Mouse (Mus musculus) lung, embryonic 14.5 days (tissue): Measurements from ENCODE around the gene Ank3. TPM values are rescaled to one million over a fixed set of nuclear protein-coding genes. Genes with fewer than 3 reads are reported as not detected.

ENCODE experiments used
- ATAC-seq: fragments of 200-750 bp; cut with Nextera tagmentation; 2 replicates; pipeline ENCODE4 v1.8.0; 2017; ENCODE audit warnings: mild to moderate bottlenecking, moderate TSS enrichment, moderate library complexity; ENCODE audit not compliant: insufficient read depth
- DNase-seq: peaks from one replicate; pipeline ENCODE4 v3.0.0-alpha.2; 2015
- H3K27ac ChIP-seq: fragments of 300-500 bp; sonication (generic); 2 replicates; pipeline ENCODE4 v1.5.1; 2014; ENCODE audit warnings: low read depth, mild to moderate bottlenecking, moderate library complexity
- H3K27me3 ChIP-seq: fragments of 300-500 bp; sonication (generic); 2 replicates; pipeline ENCODE4 v1.6.1; 2014; ENCODE audit warnings: low read length, control low read depth; ENCODE audit not compliant: insufficient read depth
- H3K36me3 ChIP-seq: fragments of 300-500 bp; sonication (generic); 2 replicates; pipeline ENCODE4 v1.6.1; 2014; ENCODE audit warnings: control low read depth; ENCODE audit not compliant: insufficient read depth
- H3K4me1 ChIP-seq: fragments of 300-500 bp; sonication (generic); 2 replicates; pipeline ENCODE4 v1.6.1; 2014; ENCODE audit warnings: antibody characterized with exemption, control low read depth; ENCODE audit not compliant: insufficient read depth
- H3K4me2 ChIP-seq: fragments of 300-500 bp; sonication (generic); 2 replicates; pipeline ENCODE4 v1.6.1; 2014; ENCODE audit warnings: mild to moderate bottlenecking
- H3K4me3 ChIP-seq: fragments of 300-500 bp; sonication (generic); 2 replicates; pipeline ENCODE4 v1.5.1; 2014; ENCODE audit warnings: low read depth, low read length
- H3K9ac ChIP-seq: fragments of 300-500 bp; sonication (generic); 2 replicates; pipeline ENCODE4 v1.6.1; 2014
- H3K9me3 ChIP-seq: fragments of 300-500 bp; sonication (generic); 2 replicates; pipeline ENCODE4 v1.6.1; 2016; ENCODE audit warnings: low read depth, low read length, control low read depth
- CTCF ChIP-seq: IDR thresholded peaks from 2 replicates; pipeline ENCODE4 v1.5.1; 2016; ENCODE audit warnings: antibody characterized with exemption, low read depth
- WGBS: fragments of 180-500 bp; shearing (Covaris S2); extraction: QIAGEN DNeasy Blood & Tissue Kit; methylation state at CpG from one replicate; pipeline ENCODE4 v1.1.7; 2014; 5-methylcytosine and 5-hydroxymethylcytosine counted together
- polyA plus RNA-seq: library from polyadenylated mRNA; unstranded; fragments of >200 nt; fragmentation: Nextera tagmentation; extraction: Ambion mirVana; gene quantifications from 2 replicates; pipeline ENCODE4 v1.2.1, GENCODE M21; 2014

Ank3 gene
- polyA plus RNA-seq, 1 experiment from 2014 or later: 16.2 TPM

- no peaks in the 10 kb centered on the region for H3K4me1 ChIP-seq
- TF ChIP-seq CTCF: no peak
- H3K9ac ChIP-seq: no peak overlapping the region
- no peaks in the 10 kb centered on the region for H3K27me3 ChIP-seq
- DNase-seq: no peak
- H3K4me3 ChIP-seq: no peak overlapping the region
- no peaks in the 10 kb centered on the region for H3K9me3 ChIP-seq
- H3K27ac ChIP-seq: no peak overlapping the region
- H3K36me3 ChIP-seq: no peaks in the 10 kb centered on the region
- 60% methylated on average over 7 of the region's 7 CpGs for WGBS
- no peak overlapping the region for H3K4me2 ChIP-seq
- ATAC-seq: no peak
These were observed 337.7 kb downstream of the Ank3 start for GRCm38 (mm10) chr10:69736241-69736640.

- Histone ChIP-seq H3K9ac (no peak overlapping the region), H3K27me3 (no peaks in the 10 kb centered on the region), H3K9me3 (no peaks in the 10 kb centered on the region), H3K27ac (no peak overlapping the region), H3K4me2 (no peak overlapping the region), H3K4me3 (no peak overlapping the region), H3K36me3 (no peaks in the 10 kb centered on the region), H3K4me1 (no peaks in the 10 kb centered on the region)
- DNase-seq (peak; percentile 38), ATAC-seq (no peak)
- 35% methylated on average over 5 of the region's 5 CpGs for WGBS
- no peak for TF ChIP-seq CTCF
These were observed 340.2 kb downstream of the Ank3 start for GRCm38 (mm10) chr10:69738741-69739271.

DNA sequence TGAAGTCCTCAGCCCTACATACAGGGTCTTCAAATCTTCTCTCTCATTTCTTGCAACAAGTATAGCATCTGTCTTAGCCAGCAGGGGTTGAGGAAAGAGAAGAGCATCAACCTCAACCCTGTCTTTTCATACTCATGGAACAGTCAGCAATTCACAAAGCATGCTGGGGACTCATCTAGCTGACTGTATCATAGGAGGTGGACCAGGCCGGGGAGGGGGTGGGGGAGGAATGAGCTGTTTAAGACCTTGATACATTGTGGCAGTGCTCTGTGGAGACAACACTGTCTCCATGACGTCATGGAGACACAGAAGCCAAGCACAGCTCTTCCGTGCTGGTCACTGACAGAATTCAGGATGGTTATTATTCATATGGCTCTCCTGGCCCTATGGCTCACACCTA lies 344.0 kb downstream of the Ank3 start:
- Histone ChIP-seq H3K9me3 (no peaks in the 10 kb centered on the region), H3K4me1 (no peaks in the 10 kb centered on the region), H3K27ac (no peak overlapping the region), H3K4me3 (no peak overlapping the region), H3K4me2 (no peak overlapping the region), H3K36me3 (no peaks in the 10 kb centered on the region), H3K27me3 (no peaks in the 10 kb centered on the region), H3K9ac (no peak overlapping the region)
- ATAC-seq: no peak
- WGBS: 69% methylated on average over 3 of the region's 3 CpGs
- TF ChIP-seq CTCF: no peak
- DNase-seq: no peak

- H3K9ac ChIP-seq: no peak overlapping the region
- H3K4me2 ChIP-seq: no peak overlapping the region
- no peaks in the 10 kb centered on the region for H3K36me3 ChIP-seq
- H3K27ac ChIP-seq: no peak overlapping the region
- peak; percentile 27 for DNase-seq
- no peak for ATAC-seq
- no peak for TF ChIP-seq CTCF
- H3K27me3 ChIP-seq: no peaks in the 10 kb centered on the region
- no peaks in the 10 kb centered on the region for H3K4me1 ChIP-seq
- no peaks in the 10 kb centered on the region for H3K9me3 ChIP-seq
- WGBS: 34% methylated on average over 8 of the region's 8 CpGs
- no peak overlapping the region for H3K4me3 ChIP-seq
These were observed 345.6 kb downstream of the Ank3 start for GRCm38 (mm10) chr10:69744181-69744580.

DNA sequence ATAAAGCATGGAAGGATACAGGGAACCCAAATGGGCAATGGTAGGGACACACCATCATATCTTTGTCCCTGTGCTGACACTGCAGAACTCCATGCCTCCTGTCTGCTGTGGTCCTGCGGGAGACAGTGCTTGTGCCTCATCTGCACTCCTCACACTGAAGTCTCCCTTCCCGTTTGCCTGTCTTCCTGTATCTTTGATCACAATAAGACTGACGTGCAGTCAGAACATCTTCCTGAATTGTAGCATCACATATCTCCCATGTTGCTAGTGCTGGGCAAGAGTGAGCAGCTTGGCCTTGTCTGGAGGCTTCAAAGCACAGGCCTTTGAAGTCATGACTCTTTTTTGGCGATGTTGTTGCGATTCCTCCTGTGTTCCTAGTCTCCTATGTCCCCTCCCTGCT lies 346.3 kb downstream of the Ank3 start:
- Histone ChIP-seq H3K4me1 (no peaks in the 10 kb centered on the region), H3K27me3 (no peaks in the 10 kb centered on the region)
- WGBS: 70% methylated on average over 5 of the region's 5 CpGs

GRCm38 (mm10) chr10:69746322-69746721 lies 347.7 kb downstream of the Ank3 start:
- no peak overlapping the region for H3K4me2 ChIP-seq
- no peak for TF ChIP-seq CTCF

More for the DNA sequence above, 346.3 kb downstream of the Ank3 start:
- no peak for TF ChIP-seq CTCF
- DNase-seq (no peak), ATAC-seq (no peak)
- H3K27ac ChIP-seq: no peak overlapping the region
- no peaks in the 10 kb centered on the region for H3K36me3 ChIP-seq
- H3K4me3 ChIP-seq: no peak overlapping the region
- no peak overlapping the region for H3K4me2 ChIP-seq
- H3K9ac ChIP-seq: no peak overlapping the region
- no peaks in the 10 kb centered on the region for H3K9me3 ChIP-seq

GRCm38 (mm10) chr10:69746730-69747129 lies 348.2 kb downstream of the Ank3 start:
- no peaks in the 10 kb centered on the region for H3K9me3 ChIP-seq
- no peaks in the 10 kb centered on the region for H3K4me1 ChIP-seq
- H3K4me2 ChIP-seq: no peak overlapping the region
- H3K27me3 ChIP-seq: no peaks in the 10 kb centered on the region
- DNase-seq (no peak), ATAC-seq (no peak)
- TF ChIP-seq CTCF: no peak
- no peak overlapping the region for H3K9ac ChIP-seq
- no peak overlapping the region for H3K27ac ChIP-seq
- WGBS: 49% methylated on average over 5 of the region's 5 CpGs
- H3K4me3 ChIP-seq: no peak overlapping the region
- no peaks in the 10 kb centered on the region for H3K36me3 ChIP-seq

More at GRCm38 (mm10) chr10:69746322-69746721, 347.7 kb downstream of the Ank3 start:
- H3K27me3 ChIP-seq: no peaks in the 10 kb centered on the region
- H3K27ac ChIP-seq: no peak overlapping the region
- ATAC-seq (no peak), DNase-seq (no peak)
- 71% methylated on average over 8 of the region's 8 CpGs for whole genome bisulfite sequencing
- H3K9me3 ChIP-seq: no peaks in the 10 kb centered on the region
- no peak overlapping the region for H3K4me3 ChIP-seq
- no peak overlapping the region for H3K9ac ChIP-seq
- H3K4me1 ChIP-seq: no peaks in the 10 kb centered on the region
- H3K36me3 ChIP-seq: no peaks in the 10 kb centered on the region

DNA sequence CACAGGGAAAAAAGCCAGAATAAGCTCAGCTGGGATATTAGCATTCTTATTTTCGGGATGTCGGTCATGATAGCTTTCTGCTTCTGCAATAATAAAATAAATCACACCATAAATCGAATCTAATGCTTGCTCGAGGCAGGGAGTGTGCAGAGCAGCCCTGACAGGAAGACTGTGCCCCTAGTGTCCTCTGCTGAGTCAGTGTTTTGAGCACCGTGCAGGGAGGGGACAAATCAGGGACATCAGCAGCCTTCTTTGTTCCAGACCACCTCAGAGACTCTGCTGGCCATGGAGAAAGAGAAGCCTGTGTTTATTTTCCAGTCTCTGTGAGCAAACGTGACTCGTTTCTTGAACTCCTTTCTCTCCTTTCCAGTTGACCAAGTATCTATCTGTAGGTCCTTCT lies 352.8 kb downstream of the Ank3 start:
- Histone ChIP-seq H3K27ac (no peak overlapping the region), H3K9ac (no peak overlapping the region), H3K4me1 (no peaks in the 10 kb centered on the region), H3K27me3 (no peaks in the 10 kb centered on the region), H3K9me3 (no peaks in the 10 kb centered on the region), H3K4me3 (no peak overlapping the region), H3K36me3 (no peaks in the 10 kb centered on the region), H3K4me2 (no peak overlapping the region)
- TF ChIP-seq CTCF: no peak
- DNase-seq (no peak), ATAC-seq (no peak)
- 32% methylated on average over 7 of the region's 7 CpGs for WGBS
